Mouse (Mus musculus) heart, postnatal 36 days (tissue): ENCODE measurements around the gene Exosc6. TPM values are rescaled to one million over a fixed set of nuclear protein-coding genes. Genes with fewer than 3 reads are reported as not detected.

ENCODE experiments used
- microRNA-seq, 2 experiments: library from miRNA; unstranded; fragments of <30 nt; microRNA quantifications; one replicate each; pipeline ENCODE4 v1.2.0; 2021; ENCODE audit warnings: borderline number of aligned reads in 2 of 2
- total RNA-seq, 2 experiments: library from RNA; stranded (reverse); gene quantifications; 2 replicates each; pipeline ENCODE4 v1.2.3; 2021

Gene Exosc6
- total RNA-seq, 2 experiments from 2014 or later, result not detected

Small RNA genes lying within 50 kb of the gene (microRNA-seq; reads per million reads assigned to microRNA genes)
- gene Gm24103 (0 reads per million in 2 experiments), gene Mir3473d (0.67 to 1.4 reads per million in 2 experiments)

Other genes starting within 250 kb of the Exosc6 start
- gene Cog4, start 209.7 kb upstream of the Exosc6 start, total RNA-seq, result 10 to 100 TPM; 74.3 to 78.3 TPM
- 10 to 100 TPM; 37.3 to 39.1 TPM for gene Sf3b3, start 209.6 kb upstream of the Exosc6 start, total RNA-seq
- 1 to 10 TPM; 4.1 to 4.7 TPM for gene Fuk, start 153.9 kb upstream of the Exosc6 start, total RNA-seq
- 10 to 100 TPM; 27.5 to 28.3 TPM for gene St3gal2, start 136.4 kb upstream of the Exosc6 start, total RNA-seq
- gene Ddx19a, start 58.5 kb upstream of the Exosc6 start, total RNA-seq, result 10 to 100 TPM; 34.2 to 35.4 TPM
- gene Ddx19b, start 24.6 kb upstream of the Exosc6 start, total RNA-seq, result 10 to 100 TPM; 11.1 to 11.7 TPM
- gene Aars, start 23.2 kb upstream of the Exosc6 start, total RNA-seq, result 10 to 100 TPM; 31.9 to 32.3 TPM
- under 1 TPM; 0.80 to 0.81 TPM for gene Clec18a, start 36.1 kb downstream of the Exosc6 start, total RNA-seq
- gene Pdpr, start 38.3 kb downstream of the Exosc6 start, total RNA-seq, result 100 to 1,000 TPM in 1 of 2 experiments, 10 to 100 TPM in 1; 97.4 to 113 TPM
- 100 to 1,000 TPM; 102 to 106 TPM for gene Glg1, start 202.9 kb downstream of the Exosc6 start, total RNA-seq
- gene Rfwd3, start 243.9 kb downstream of the Exosc6 start, total RNA-seq, result 10 to 100 TPM; 16.7 to 21.3 TPM